Mouse (Mus musculus) liver, embryonic 14.5 days (tissue): Measurements from ENCODE around the gene Gm49388.

ENCODE experiments used
- CTCF ChIP-seq: IDR thresholded peaks from 2 replicates; pipeline ENCODE4 v1.5.1; 2016; ENCODE audit warnings: antibody characterized with exemption, low read depth, control low read depth
- EP300 ChIP-seq: IDR thresholded peaks from 2 replicates; pipeline ENCODE4 v1.6.1; 2016; ENCODE audit warnings: antibody characterized with exemption, low read depth

DNA sequence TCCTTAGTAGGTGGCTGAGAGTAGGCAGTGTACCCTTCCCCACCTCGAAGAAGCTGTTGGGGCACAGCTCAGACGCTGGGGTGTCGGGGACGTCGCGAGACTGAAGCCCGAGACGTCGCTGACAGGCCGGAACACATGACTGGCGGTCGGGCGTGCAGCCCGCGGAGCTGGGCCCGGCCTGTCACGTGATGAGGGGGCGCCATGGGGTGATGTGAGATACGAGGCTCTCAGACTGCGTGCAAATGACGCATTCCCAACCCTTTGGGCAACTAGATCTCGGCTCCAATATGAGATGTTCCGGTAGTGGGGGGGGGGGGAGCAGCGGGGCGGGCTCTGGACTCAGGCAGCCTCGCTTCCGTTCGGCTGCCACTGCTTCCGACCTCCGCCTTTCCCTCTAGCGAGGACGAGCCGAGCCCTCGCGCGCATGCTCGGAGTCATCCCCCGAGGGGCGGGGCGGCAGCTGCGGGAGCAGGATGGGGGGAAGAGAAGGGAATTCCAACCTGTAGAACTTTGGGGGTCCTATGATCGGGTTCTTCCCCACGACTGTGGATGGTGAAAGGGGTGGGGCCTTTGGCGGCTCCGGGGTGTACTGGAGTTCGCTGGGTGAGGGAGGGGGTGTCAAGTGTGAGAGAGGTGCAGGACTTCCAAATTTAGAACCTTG, 56.1 kb downstream of the Gm49388 start:
- no peak for TF ChIP-seq EP300
- TF ChIP-seq CTCF, result no peak
